Mouse (Mus musculus): ENCODE results near the gene Lrwd1. TPM values are rescaled to one million over a fixed set of nuclear protein-coding genes. Genes with fewer than 3 reads are reported as not detected.

Lrwd1 gene
- polyA plus RNA-seq, 1 experiment from 2014 or later: 37.6 TPM

- DNase-seq: peak; percentile 78
- no peak overlapping the region; the same call in 1 of the 2 replicates for H3K9ac ChIP-seq
- H3K36me3 ChIP-seq (ENCODE audit: insufficient read depth): peaks cover 13% of the 10 kb centered on the region; the same call in 1 of the 2 replicates
- no peak overlapping the region for H3K4me3 ChIP-seq (ENCODE audit: low read depth, low read length)
- H3K4me1 ChIP-seq (ENCODE audit: insufficient read depth): 0 out of 2 replicates have a peak, but pooled peaks cover 7% of the 10 kb centered on the region
- H3K9me3 ChIP-seq (ENCODE audit: low read depth, low read length): no peaks in the 10 kb centered on the region
- H3K27me3 ChIP-seq (ENCODE audit: insufficient read depth, low read length): no peaks in the 10 kb centered on the region
- no peak for TF ChIP-seq CTCF (IDR thresholded peaks at IDR 0.05; ENCODE audit: low read depth)
- ATAC-seq (ENCODE audit: insufficient read depth): 0 out of 2 replicates have a peak, but pooled peaks have one; percentile 6
- 29% methylated on average over 9 of the region's 9 CpGs for WGBS
- peak overlapping the region; percentile 18; the same call in 1 of the 2 replicates for H3K4me2 ChIP-seq
- peak overlapping the region; percentile 83 for H3K27ac ChIP-seq (ENCODE audit: low read depth)
Measured at GRCm38 (mm10) chr5:136173606-136174463, 38.0 kb upstream of the Lrwd1 start.

DNA sequence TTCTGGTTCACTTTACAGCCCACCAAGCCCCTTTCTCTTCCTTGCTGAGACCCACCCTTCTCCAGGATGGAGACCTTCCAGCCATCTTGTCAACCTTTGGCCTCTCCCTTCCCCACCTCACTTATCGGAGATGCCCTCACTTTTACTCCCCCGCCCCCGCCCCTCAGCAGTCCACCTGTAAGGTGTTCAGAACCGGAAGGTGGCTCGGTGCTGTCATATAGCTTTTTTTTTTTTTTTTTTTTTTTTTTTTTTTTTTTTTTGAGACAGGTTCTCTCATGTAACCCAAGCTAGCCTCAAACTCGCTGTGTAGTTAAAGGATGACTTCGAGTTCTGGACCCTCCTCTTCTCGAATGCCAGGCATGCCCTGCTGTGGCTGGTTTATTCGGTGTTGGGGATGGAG is 37.1 kb upstream of the Lrwd1 start:
- Histone ChIP-seq H3K27me3 (ENCODE audit: insufficient read depth, low read length) (no peaks in the 10 kb centered on the region), H3K4me3 (ENCODE audit: low read depth, low read length) (no peak overlapping the region), H3K27ac (ENCODE audit: low read depth) (no peak overlapping the region), H3K4me2 (no peak overlapping the region), H3K9me3 (ENCODE audit: low read depth, low read length) (no peaks in the 10 kb centered on the region; the same call in 1 of the 2 replicates), H3K9ac (no peak overlapping the region), H3K4me1 (ENCODE audit: insufficient read depth) (0 out of 2 replicates have a peak, but pooled peaks cover 7% of the 10 kb centered on the region), H3K36me3 (ENCODE audit: insufficient read depth) (peaks cover 4% of the 10 kb centered on the region; the same call in 1 of the 2 replicates)
- 75% methylated on average over 9 of the region's 9 CpGs for WGBS
- DNase-seq (no peak), ATAC-seq (ENCODE audit: insufficient read depth) (no peak)
- no peak for TF ChIP-seq CTCF (IDR thresholded peaks at IDR 0.05; ENCODE audit: low read depth)

- ATAC-seq (ENCODE audit: insufficient read depth) (0 out of 2 replicates have a peak, but pooled peaks have one; percentile 2), DNase-seq (peak; percentile 24)
- no peaks in the 10 kb centered on the region for H3K27me3 ChIP-seq (ENCODE audit: insufficient read depth, low read length)
- TF ChIP-seq CTCF (IDR thresholded peaks at IDR 0.05; ENCODE audit: low read depth): no peak
- H3K9ac ChIP-seq: no peak overlapping the region
- 0 out of 2 replicates have a peak, but pooled peaks cover 7% of the 10 kb centered on the region for H3K4me1 ChIP-seq (ENCODE audit: insufficient read depth)
- H3K27ac ChIP-seq (ENCODE audit: low read depth): no peak overlapping the region
- no peaks in the 10 kb centered on the region for H3K36me3 ChIP-seq (ENCODE audit: insufficient read depth)
- 28% methylated on average over 17 of the region's 17 CpGs for WGBS
- H3K9me3 ChIP-seq (ENCODE audit: low read depth, low read length): no peaks in the 10 kb centered on the region; the same call in 1 of the 2 replicates
- H3K4me2 ChIP-seq: peak overlapping the region; percentile 91
- peak overlapping the region; percentile 57 for H3K4me3 ChIP-seq (ENCODE audit: low read depth, low read length)
Measured at GRCm38 (mm10) chr5:136171363-136172341, 35.8 kb upstream of the Lrwd1 start.

DNA sequence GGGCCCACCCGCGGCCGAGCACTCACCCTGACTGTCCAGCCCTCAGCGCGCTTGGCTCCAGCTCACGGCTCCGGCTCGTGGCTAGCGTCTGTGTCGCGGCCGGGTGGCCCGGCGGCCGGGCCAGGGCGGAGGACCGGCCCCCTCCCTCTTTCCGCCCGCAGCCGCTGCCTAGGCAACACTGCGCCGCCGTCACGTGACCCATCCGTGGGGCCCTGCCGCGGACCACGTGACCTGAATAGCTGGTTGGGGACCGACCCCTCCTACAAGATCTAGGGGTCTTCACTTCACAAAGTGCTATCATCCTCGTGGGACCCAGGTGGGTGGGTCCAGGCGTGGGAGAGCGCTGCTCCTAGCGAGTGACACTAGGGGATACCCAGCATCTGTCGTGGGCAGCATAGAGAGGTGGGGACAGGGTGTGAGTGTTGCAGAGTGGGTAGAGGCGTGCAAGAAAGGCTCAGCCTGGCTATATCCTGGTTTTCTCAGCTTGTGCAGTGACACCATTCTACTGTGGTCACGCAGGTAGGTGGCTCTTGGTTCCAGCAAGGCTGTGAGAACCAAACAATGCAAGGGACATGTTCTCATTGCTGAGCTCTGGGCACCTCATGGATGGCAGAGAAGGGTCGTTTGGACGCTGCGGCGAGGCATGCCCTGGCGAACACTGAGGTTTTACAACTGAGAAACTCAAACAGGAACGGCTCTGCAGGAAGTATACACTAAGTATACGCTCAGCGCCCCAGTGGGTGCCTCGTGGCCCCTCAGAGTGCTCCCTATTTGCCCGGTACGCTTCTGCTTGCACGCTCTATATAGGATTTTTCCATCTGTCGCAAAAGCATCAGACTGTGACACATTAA is 34.9 kb upstream of the Lrwd1 start, which contains the start of gene Orai2:
Orai2 (minus strand) TSS at position 202 of the 851 bp plus-strand sequence.
- peak; percentile 90 for ATAC-seq (ENCODE audit: insufficient read depth)
- 3% methylated on average over 47 of the region's 49 CpGs for WGBS
- Histone ChIP-seq H3K27ac (ENCODE audit: low read depth) (0 out of 2 replicates have a peak within 1 kb of the TSS, but pooled peaks have one; percentile 3), H3K4me1 (ENCODE audit: insufficient read depth) (0 out of 2 replicates have a peak, but pooled peaks cover 7% of the 10 kb centered on the region), H3K9ac (peak within 1 kb of the TSS; percentile 59), H3K4me3 (ENCODE audit: low read depth, low read length) (peak within 1 kb of the TSS; percentile 57), H3K9me3 (ENCODE audit: low read depth, low read length) (no peaks in the 10 kb centered on the region; the same call in 1 of the 2 replicates), H3K27me3 (ENCODE audit: insufficient read depth, low read length) (no peaks in the 10 kb centered on the region), H3K4me2 (peak within 1 kb of the TSS; percentile 91), H3K36me3 (ENCODE audit: insufficient read depth) (no peaks in the 10 kb centered on the region)
- peak; percentile 89 for DNase-seq
- TF ChIP-seq CTCF (IDR thresholded peaks at IDR 0.05; ENCODE audit: low read depth): no peak

DNA sequence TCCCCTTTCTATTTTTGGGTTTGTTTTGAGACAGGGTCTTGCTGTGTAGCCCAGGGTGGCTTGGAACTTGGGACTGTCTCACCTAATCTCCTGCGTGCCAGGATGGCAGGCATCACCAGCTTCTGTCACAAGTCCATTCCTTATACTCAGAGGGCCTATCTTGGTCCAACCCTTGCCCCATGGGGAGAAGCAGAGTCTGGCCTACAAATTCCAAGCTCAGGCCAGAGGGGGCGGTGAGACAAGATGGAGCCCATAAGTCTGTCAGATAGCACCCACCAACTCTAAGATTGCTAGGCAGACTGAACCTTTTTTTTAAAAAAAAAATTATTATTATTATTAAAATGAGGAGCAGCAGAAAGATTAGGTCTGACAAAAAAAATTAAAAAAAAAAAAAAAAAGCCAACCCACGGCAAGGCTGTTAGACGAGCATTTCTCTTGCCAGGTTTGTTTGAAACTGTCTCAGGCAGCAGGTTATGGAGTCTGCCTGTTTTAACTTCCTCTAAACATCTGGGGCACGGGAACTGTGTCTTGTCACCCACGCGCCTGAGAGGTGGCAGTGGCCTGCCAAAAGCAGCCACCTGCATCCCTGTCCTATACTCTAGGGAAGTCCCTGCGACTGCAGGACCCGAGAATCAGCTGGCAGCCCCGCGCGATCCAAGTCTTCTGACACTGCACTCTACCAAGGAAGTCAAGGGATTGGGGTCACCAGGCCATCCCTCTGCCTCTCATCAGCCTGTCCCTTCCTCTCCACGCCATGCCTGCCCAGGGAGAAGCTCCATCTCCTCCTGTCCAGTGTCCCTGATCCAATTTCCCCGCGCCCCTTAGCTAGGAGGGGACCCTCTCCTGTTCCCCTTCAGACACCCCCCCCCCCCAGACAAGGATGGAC is 34.0 kb upstream of the Lrwd1 start:
- DNase-seq: peak; percentile 38
- ATAC-seq (ENCODE audit: insufficient read depth): peak; percentile 51; the same call in 1 of the 2 replicates
- H3K9ac ChIP-seq: peak overlapping the region; percentile 59
- peak overlapping the region; percentile 91 for H3K4me2 ChIP-seq
- no peaks in the 10 kb centered on the region for H3K27me3 ChIP-seq (ENCODE audit: insufficient read depth, low read length)
- H3K4me1 ChIP-seq (ENCODE audit: insufficient read depth): 0 out of 2 replicates have a peak, but pooled peaks cover 7% of the 10 kb centered on the region
- no peak overlapping the region for H3K27ac ChIP-seq (ENCODE audit: low read depth)
- H3K4me3 ChIP-seq (ENCODE audit: low read depth, low read length): peak overlapping the region; percentile 57
- no peak for TF ChIP-seq CTCF (IDR thresholded peaks at IDR 0.05; ENCODE audit: low read depth)
- H3K9me3 ChIP-seq (ENCODE audit: low read depth, low read length): no peaks in the 10 kb centered on the region; the same call in 1 of the 2 replicates
- WGBS: 9% methylated on average over 15 of the region's 15 CpGs
- H3K36me3 ChIP-seq (ENCODE audit: insufficient read depth): no peaks in the 10 kb centered on the region

Data from lung, embryonic 14.5 days (tissue).